In genomic region chr10:75451036-75451786, GRCm38 (mm10) we compare ENCODE assay signal across 8 mouse cellular contexts. TPM values are rescaled to one million over a fixed set of nuclear protein-coding genes. Genes with fewer than 3 reads are reported as not detected.
DNase-seq lines count a peak whose midpoint lies in the region; ATAC-seq and TF ChIP-seq lines count a peak whose summit lies in the region.

No protein-coding gene starts in this region.

- WGBS in forebrain, embryonic 15.5 days = 15% methylated on average over 10 of the region's 10 CpGs
- WGBS in hindbrain, embryonic 11.5 days = 60% methylated on average over 10 of the region's 10 CpGs
- 39% methylated on average over 10 of the region's 10 CpGs for WGBS in liver, embryonic 15.5 days (ENCODE audit: insufficient replicate concordance)

- H3K4me3 ChIP-seq in forebrain, embryonic 15.5 days = no peak overlapping the region
- no peak overlapping the region for H3K4me3 ChIP-seq in hindbrain, embryonic 11.5 days (ENCODE audit: low read depth, low read length)
- no peak overlapping the region for H3K4me3 ChIP-seq in liver, embryonic 15.5 days (replicated peaks)

- POLR2A ChIA-PET in Patski (lab: Charles Lee) = no interaction called here

- CTCF ChIA-PET in Patski (lab: Charles Lee) = interaction anchor here (1.1 to 4.7 kb wide), 2 partner anchors 11 to 25 kb away, joined by 3 to 28 read pairs; no protein-coding TSS in a partner anchor

- no peak overlapping the region for H3K4me2 ChIP-seq in forebrain, embryonic 15.5 days (replicated peaks)
- no peak overlapping the region for H3K4me2 ChIP-seq in hindbrain, embryonic 11.5 days (replicated peaks; ENCODE audit: low read depth, low read length)
- H3K4me2 ChIP-seq in liver, embryonic 15.5 days = no peak overlapping the region

- no peaks in the 10 kb centered on the region for H3K36me3 ChIP-seq in forebrain, embryonic 15.5 days
- H3K36me3 ChIP-seq in hindbrain, embryonic 11.5 days (ENCODE audit: control insufficient read depth, insufficient read depth, low read length) = no peaks in the 10 kb centered on the region
- no peaks in the 10 kb centered on the region for H3K36me3 ChIP-seq in liver, embryonic 15.5 days (replicated peaks)

- H3K27ac ChIP-seq in forebrain, embryonic 15.5 days (replicated peaks) = no peak overlapping the region
- H3K27ac ChIP-seq in hindbrain, embryonic 11.5 days (ENCODE audit: low read depth, low read length) = no peak overlapping the region
- H3K27ac ChIP-seq in liver, embryonic 15.5 days (replicated peaks) = no peak overlapping the region

- H3K4me1 ChIP-seq in forebrain, embryonic 15.5 days = peaks cover 20% of the 10 kb centered on the region
- H3K4me1 ChIP-seq in hindbrain, embryonic 11.5 days (replicated peaks; ENCODE audit: control insufficient read depth, insufficient read depth, low read length) = no peaks in the 10 kb centered on the region
- H3K4me1 ChIP-seq in liver, embryonic 15.5 days (replicated peaks) = peaks cover 8% of the 10 kb centered on the region; the same call in 1 of the 2 replicates

- in situ Hi-C loops in Patski (cut with MboI; ENCODE audit: low pct_unique_long_range_greater_than_20kb) = no loop called here

- no peak for TF ChIP-seq CTCF in Patski (IDR thresholded peaks at IDR 0.05)

- peak; percentile 67 for DNase-seq in Patski (ENCODE audit: low read depth, low spot score)
- peak; percentile 72 to 81 for DNase-seq in adrenal gland, postnatal 36 days
- peak; percentile 64 for DNase-seq in hindbrain, embryonic 11.5 days (ENCODE audit: low spot score)
- peak; percentile 58 for DNase-seq in retina, embryonic 14.5 days (ENCODE audit: low spot score)
- no peak for DNase-seq in layer of hippocampus, adult 18-20 months (ENCODE audit: low spot score in 2 of 2)

- no peaks in the 10 kb centered on the region for H3K27me3 ChIP-seq in Patski
- H3K27me3 ChIP-seq in forebrain, embryonic 15.5 days = no peaks in the 10 kb centered on the region
- H3K27me3 ChIP-seq in hindbrain, embryonic 11.5 days (ENCODE audit: control insufficient read depth, insufficient read depth, low read length) = no peaks in the 10 kb centered on the region
- H3K27me3 ChIP-seq in liver, embryonic 15.5 days = no peaks in the 10 kb centered on the region

- no peaks in the 10 kb centered on the region for H3K9me3 ChIP-seq in forebrain, embryonic 15.5 days
- H3K9me3 ChIP-seq in hindbrain, embryonic 11.5 days (ENCODE audit: control insufficient read depth, low read length) = no peaks in the 10 kb centered on the region
- no peaks in the 10 kb centered on the region for H3K9me3 ChIP-seq in liver, embryonic 15.5 days (replicated peaks)

- H3K9ac ChIP-seq in forebrain, embryonic 15.5 days (replicated peaks) = no peak overlapping the region
- H3K9ac ChIP-seq in hindbrain, embryonic 11.5 days (ENCODE audit: low read depth, low read length) = no peak overlapping the region
- H3K9ac ChIP-seq in liver, embryonic 15.5 days = no peak overlapping the region

- peak; percentile 70 for ATAC-seq in Patski
- ATAC-seq in forebrain, embryonic 15.5 days (replicated peaks) = peak; percentile 53; the same call in 1 of the 2 replicates
- ATAC-seq in hindbrain, embryonic 11.5 days (ENCODE audit: low FRiP score) = peak; percentile 74; the same call in 1 of the 2 replicates
- ATAC-seq in liver, embryonic 15.5 days (ENCODE audit: insufficient read depth) = 0 out of 2 replicates have a peak, but pooled peaks have one; percentile 15
- no peak for ATAC-seq in inflammation-experienced regulatory T-cells, adult 6 months

RNA-seq across cellular contexts. Expression of gene Upb1, which starts 50.3 kb away (rescaled TPM):
- polyA plus RNA-seq in Patski (2021) = not detected
- under 1 TPM; 0.40 to 0.76 TPM for total RNA-seq in adrenal gland, postnatal 36 days (2021)
- 0.13 and 0.19 TPM in 2 replicates for polyA plus RNA-seq in forebrain, embryonic 15.5 days (2015; fragmentation: Nextera tagmentation; extraction: Ambion mirVana)
- polyA plus RNA-seq in hindbrain, embryonic 11.5 days (2014; fragmentation: Nextera tagmentation; extraction: Ambion mirVana) = 0.11 TPM in 1 of 2 replicates, not detected in the other
- polyA plus RNA-seq in liver, embryonic 15.5 days (2015; fragmentation: Nextera tagmentation; extraction: Ambion mirVana) = 28.0 and 32.6 TPM in 2 replicates
- total RNA-seq in layer of hippocampus, adult 18-20 months (2021) = under 1 TPM in 1 of 2 experiments, not detected in 1; 0.48 TPM
- under 1 TPM; 0.21 to 0.59 (median 0.29) TPM for polyA plus RNA-seq in inflammation-experienced regulatory T-cells, adult 6 months (2017; shearing (Covaris generic))

Comparison
In these comparisons a context has a peak if more than half of its experiments do, and no peak if none do; other contexts are left out.
1. DNase-seq: peak in Patski (single experiment), adrenal gland, postnatal 36 days (2 of 2), hindbrain, embryonic 11.5 days (single experiment) and retina, embryonic 14.5 days (single experiment); none in layer of hippocampus, adult 18-20 months (0 of 2).
2. RNA of gene Upb1, which starts 50.3 kb away (polyA plus RNA-seq): 28.0 to 32.6 TPM in liver, embryonic 15.5 days; 0.21 to 0.59 TPM in inflammation-experienced regulatory T-cells, adult 6 months, 0.13 to 0.19 TPM in forebrain, embryonic 15.5 days, 0.11 TPM in hindbrain, embryonic 11.5 days and not detected in Patski (single experiment); every median in the first group is over 10 times any median in the second.